Mouse (Mus musculus): ENCODE data around the gene Chaf1a.

The Chaf1a gene

DNA sequence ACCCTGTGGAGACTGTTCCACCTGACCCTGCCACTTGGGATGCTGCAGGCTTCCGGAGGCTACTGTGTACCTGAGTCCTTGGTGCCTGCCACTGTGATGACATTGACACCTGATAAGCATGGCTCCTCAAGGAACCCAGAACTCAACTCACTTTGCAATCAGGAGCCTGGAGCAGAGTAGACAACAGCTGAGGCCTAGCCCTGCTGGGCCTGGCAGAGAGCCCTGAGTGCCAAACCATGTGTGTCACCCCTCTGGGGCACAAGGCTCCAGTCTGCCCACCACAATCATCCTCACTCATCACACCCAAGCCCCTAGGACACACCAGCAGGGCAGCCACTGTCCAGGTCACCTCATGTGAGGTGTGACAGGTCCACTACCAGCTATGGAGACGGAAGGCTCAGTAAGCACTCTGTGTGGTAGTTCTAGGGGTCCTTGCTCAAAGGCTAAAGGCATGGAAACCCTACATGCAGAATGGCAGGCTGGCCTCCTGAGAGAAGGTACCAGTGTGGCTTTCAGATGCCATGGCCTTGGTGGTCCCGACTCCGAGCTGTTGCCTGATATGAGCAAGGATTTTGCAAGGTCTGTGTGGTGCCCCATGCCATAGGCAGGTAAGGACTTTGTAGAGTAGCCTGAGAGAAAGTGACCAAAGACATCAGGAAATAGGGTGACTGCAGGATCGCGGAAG lies 19.7 kb upstream of the Chaf1a start:
- peak; percentile 23 for DNase-seq (ENCODE audit: low read depth)

DNA sequence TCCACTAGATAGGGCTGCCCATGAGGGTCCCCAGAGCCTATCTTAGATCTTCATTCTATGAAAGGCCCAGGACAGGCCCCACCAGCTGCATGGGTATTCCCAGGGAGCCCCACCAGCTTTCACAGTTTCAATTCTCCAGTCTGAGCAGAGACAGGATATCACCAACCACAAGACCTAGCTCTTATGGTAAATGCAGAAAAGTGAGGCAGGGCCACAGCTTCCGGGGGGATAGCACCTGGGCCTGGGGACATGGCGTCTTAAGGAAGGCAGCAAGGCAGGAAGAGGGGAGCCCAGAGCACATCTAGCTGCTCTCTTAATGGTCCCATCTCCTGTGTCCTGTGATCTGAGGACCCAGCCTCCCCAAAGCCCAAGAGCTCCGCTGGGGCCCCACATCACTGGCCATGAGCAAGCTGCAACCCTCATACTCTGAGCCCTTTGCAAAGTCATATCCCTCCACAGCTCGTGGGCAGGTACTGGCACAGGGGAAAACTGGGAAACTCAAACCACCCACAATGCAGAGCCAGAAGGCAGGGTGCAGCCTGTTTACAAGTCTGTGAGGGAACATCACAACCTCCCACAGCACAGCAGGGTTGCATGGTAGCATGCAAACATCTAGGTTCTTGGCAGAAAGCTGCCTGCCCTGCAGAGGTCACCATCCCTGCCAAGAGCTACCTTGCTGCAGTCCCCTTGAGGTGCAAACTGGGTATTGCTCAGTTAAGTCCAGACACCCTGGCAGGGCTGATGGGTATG lies 18.9 kb upstream of the Chaf1a start:
- DNase-seq (ENCODE audit: low read depth): peak; percentile 76

DNA sequence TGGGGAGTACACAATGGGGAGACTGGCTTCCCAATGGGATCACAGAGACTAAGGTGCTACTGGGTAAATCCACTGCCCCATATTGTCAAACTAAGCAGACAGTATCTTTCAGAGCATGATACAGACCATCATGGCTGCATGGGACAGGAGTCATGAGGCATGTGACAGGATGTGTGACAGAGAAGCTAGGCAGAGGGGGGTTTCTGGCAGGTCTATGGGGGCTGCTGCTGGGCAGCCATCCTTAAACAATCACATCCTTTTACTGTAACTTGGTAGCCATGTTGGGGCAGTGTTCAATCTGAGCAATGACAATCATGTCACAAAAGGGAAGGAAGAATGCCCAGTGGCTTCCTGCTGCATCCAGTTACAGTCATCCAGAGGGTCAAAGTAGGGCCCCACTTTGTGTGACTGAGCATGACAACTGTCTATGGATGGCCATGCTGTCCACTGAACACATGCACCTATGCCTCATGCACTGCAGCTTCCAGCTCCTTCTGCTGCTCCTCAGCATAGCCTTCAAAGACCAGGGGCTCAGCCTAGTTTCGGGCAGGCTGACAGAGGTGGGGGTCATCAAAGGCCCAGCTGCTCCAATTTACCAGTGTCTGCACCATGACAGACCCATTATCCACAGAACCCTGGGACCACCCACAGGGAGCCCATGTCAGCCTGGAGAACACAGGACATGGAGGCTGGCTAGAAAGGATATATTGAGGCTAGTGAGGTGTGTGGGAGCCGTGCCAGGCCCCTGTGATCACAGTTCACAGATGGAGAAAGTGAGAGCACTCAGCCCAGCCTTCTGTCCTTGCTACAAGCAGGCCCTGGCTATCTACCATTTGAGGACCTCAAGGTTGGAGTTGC lies 17.9 kb upstream of the Chaf1a start:
- peak; percentile 32 for DNase-seq (ENCODE audit: low read depth)

DNA sequence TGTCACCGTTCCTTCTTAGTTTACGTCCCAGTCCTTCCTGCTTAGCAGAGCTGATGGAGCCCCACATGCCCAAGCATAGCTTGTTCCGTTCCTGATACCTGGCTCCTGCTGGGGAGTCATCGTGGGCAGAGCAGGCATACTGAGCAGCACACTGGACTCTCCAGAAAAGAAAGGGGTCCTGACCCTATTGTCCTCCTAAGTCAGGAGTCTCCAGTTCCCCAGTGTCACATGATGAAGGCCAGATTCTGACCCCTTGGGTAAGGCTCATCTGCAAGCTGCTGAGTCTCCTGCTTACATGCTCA lies 17.3 kb upstream of the Chaf1a start:
- DNase-seq (ENCODE audit: low read depth): peak; percentile 15

DNA sequence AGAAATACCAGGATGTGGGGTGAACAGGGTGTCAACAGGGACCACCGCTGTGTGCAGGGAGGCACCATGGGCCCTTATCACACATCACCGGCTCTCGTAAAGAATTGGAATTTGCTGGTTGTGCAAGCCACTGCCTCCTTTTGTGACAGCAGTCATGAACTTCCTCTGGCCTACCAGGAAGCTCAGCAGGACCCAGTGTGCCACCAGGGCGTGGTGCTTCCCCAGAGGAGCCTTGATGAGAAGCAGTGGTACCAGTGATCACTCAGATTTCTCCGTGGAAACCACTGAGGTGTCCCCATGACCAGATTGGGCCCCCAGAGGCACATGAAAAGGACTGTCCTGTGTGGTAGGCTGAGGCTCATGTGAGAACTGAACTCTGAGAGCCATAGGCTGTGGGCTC lies 16.9 kb upstream of the Chaf1a start:
- peak; percentile 52 for DNase-seq (ENCODE audit: low read depth)

DNA sequence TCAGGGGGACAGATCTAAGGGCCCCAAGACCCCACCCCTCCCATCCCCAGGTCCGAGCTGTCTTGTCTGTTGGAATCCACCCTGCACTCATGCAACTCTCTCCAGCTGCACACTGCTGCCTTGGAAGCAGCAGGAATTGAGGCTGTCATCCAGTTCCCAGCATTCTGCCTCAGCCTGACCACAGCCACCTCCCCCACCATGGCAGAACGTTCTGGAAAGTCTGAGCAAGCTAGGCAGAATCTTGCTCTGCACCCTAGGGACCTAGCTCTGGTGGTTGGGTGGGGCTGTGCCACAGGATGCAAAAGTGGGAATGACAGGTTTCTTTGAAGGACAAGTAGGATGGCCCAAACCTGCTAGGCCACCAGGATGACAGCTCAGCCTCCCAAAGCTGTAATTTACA lies 15.8 kb upstream of the Chaf1a start:
- DNase-seq (ENCODE audit: low read depth): no peak

DNA sequence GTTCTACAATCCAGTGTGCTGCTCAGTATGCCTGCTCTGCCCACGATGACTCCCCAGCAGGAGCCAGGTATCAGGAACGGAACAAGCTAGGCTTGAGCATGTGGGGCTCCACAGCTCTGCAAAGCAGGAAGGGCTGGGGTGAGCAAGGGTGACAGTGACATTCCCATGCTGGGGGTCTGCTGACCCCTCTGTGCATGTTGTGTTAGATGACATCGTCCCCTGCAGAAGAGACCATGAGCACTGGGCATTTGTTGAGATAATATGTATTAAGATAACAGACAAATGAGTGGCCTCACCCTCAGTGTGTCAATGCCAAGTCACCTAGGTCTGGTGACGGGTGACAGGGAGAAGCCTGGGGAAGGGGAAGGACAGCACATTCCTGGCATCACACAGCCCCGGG lies 15.3 kb upstream of the Chaf1a start:
- no peak for DNase-seq (ENCODE audit: low read depth)

DNA sequence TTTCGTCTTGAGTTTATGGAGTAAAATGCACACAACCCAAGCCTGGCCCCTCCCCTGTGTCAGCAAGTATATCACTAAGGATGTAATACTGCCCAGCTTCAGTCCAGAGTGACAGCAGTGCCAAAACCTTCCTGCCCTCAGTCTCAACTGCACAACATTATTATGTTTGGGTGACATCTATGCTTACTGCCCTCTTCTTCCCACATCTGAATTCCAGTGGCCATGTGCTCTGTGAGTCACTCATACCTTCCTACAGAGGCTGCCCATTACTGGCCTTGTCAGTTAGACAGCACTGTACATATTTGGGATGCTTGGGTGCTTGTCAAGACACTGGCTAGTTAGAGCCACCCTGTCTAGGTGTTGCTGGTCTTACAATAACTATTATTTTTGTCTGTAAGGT lies 13.9 kb upstream of the Chaf1a start:
- no peak for DNase-seq (ENCODE audit: low read depth)

DNA sequence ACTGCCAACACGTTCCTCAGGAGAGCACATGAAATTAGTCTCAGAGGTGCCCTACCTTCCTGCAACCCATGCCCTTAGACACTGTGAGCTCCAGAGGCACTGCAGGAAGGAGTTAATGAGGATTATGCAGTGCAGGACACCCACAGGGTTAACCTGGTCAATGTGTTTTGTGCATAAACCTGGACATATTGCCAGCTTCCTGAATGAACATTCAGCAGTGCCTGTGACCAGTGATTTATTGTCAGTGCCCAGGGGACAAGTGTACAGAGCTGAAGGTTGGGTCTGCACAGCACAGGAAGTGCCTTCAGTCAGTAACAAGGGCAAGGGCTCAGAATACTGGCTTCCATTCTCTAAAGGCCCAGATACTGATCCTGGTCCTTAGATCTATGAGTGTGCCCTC lies 13.4 kb upstream of the Chaf1a start:
- DNase-seq (ENCODE audit: low read depth): peak; percentile 22

DNA sequence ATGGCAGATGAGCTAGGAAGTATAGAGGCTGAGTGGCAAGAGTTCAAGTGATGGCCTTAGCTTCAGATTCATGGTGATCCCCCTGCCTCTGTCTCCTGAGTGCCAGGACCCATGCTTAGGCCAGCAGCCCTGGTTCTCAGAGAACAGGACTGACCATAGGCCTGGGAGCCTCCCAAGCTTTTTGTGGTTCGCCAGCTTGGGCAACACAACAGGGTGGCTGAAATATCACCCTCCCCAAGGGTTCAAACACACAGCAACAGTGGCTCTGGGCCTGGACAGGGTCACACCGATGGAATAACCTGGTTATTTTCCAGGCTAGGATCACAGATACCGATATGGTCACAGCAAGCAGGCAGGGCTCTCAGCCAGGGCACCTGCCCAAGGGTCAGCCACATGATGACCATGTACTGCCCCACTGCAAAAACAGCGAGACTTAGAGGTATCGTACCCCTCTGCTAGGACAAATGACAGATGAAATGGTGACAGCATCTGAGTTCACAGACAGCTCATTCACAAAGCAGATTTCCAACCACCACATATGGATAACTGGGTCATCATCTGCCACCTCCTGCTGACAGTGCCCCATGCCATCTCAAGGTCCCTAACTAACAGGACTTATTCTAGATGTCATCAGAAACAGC lies 12.3 kb upstream of the Chaf1a start:
- DNase-seq (ENCODE audit: low read depth): no peak

DNA sequence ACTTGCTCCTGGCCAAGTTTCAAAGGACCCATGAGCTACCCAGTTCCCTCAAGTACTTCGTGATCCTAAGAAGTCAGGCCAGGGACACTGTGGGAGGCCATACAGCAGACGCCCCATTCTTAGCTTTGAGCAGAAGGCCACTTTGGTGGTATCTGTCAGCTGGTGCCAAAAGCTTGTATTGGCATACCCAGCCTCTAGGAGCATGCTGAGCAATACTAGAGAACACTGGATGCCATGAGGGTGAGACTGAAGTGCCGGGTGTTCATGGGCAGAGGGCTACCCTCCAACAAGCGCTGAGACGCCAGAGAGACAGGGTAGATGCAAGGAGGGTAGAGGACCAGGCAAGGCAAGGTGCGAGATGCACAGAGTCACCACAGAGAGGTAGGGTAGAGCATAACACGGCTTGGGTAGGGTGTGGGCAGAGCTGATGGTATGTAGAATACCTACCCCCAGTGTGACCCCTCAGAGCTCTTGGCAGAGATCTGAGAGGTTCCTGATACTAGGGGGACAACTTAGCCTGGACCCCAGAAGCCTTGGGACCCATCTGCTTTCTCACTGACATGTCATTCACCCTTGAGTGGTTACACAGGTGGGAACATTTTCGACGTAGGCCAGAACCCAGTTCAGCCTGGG lies 9.9 kb upstream of the Chaf1a start:
- no peak for DNase-seq (ENCODE audit: low read depth)

DNA sequence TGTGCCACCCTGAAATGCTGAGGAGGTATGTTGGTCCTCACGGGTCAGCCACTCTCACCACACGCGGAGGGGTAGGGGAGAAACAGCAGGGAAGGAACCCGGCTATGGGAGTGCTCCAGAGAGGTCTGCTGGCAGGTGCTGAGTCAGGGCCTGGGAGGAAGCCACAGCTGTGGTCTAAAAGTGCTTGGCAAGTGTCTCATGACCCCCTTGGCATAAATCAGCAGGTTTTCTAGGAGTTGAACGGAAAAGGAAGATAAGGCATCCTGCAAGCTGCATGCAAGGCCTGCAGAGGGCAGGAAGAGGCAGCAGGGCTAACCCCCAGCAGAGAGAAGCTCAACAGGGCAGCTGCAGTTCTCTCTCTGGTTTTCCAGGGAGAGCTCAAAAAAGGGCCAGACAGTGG lies 9.3 kb upstream of the Chaf1a start:
- peak; percentile 35 for DNase-seq (ENCODE audit: low read depth)

DNA sequence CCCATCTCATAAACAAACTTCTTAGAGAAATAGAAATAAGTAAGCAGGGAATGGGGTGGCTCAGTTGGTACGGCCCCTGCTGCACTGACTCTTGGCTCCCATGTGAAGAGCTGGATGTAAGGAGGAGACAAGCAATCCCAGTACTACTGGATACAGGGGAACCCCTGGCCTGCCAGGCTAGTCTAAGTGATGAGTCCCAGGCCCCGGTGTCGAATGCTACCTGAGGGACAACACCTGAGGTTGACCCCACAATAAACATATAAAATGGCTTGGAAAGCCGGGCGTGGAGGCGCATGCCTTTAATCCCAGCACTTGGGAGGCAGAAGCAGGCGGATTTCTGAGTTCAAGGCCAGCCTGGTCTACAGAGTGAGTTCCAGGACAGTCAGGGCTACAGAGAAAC lies 8.8 kb upstream of the Chaf1a start:
- DNase-seq (ENCODE audit: low read depth): no peak

DNA sequence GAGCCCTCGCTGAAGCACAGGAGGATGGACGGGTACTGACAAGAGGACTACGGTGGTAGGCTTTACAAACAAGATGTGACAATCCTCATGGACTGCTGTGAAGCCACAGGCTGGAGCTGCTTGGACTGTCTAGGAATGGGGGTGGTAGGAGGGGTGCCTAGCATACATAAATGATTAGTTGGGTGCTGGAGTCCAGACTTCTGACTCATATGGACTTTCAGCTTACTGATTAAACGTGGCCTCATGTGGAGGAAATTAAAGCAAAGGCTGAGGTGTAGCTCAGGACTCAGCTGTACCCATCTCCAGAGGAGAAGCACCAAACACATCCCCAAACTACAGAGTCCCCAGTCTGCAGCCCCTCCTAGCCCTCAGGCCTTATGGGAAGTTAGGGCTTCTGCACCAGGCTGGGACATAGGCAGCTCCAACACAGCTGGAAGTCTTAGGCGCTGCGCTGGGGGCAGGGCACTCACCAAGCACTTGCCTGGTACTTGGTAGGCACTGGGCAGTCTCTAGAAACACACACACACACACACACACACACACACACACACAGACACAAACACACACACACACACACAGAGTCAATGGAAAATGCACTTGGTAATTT lies 8.0 kb upstream of the Chaf1a start:
- peak; percentile 14 for DNase-seq (ENCODE audit: low read depth)

DNA sequence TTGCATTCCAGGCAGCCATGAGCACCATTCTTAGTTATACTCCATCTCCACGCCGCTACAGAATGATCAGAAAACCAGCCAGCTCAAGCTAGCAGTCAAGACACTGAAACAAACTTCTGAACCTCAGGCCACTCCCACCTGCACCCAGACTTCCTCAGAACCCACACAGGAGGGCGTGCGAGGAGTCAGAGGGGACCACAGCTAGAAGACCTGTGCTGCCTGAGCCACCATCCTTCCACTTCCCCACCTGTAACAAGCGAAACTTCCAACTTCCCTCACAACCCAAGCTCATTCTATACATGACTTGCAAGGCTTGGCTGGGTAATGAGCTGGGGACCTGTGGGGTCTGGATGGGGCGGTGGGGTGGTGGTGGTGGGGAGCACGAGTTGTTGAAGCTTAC lies 7.4 kb upstream of the Chaf1a start:
- DNase-seq (ENCODE audit: low read depth): peak; percentile 58

DNA sequence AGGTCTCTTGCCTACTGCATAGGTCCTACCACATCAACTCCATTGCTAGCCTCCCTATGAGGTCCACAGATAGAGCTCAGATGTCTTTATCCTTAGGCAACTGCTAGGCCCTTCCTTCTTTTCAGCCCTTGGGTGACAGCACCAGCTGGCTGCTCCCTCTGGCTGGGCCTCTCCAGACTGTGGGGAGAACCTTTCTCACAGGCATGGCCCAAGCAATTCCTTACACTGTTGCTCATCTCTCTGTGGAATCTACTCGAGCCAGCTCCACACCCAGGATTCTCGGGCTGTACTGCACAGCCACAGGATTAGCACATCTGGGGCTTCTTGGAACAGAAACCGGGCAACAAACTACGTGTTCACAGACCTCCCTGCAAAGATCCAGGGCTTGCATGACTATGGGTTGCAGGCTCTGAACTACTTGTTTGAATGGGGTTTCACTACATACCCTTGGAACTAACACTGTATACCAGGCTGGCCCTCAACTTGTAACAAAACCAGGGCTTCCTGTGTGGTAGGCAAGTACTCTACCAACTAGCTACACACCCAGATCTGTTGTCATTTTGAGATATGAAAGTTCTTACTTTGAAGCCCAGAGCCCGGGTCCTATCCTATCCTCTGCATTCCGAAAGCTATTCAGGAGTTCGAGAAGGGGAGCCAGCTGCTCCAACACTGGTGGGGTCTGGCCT lies 6.1 kb upstream of the Chaf1a start:
- peak; percentile 66 for DNase-seq (ENCODE audit: low read depth)

DNA sequence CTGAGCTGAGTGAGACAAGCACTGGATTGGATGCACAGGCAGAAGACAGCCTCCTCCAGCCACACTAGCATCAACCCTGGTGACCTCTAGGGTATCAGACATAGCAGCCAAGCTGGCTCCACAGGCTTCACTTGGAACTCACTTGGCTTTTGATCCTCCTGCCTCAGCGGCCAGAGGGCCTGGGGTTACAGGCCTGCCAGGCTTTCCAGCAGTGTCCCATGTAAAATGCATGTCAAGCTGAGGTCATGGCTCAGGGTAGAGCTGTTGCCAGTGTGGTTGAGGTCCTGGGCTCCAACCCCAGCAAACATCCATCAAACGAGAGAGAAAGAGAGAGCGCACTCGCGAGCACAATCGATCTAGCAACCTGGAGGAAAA lies 5.5 kb upstream of the Chaf1a start:
- no peak for DNase-seq (ENCODE audit: low read depth)

DNA sequence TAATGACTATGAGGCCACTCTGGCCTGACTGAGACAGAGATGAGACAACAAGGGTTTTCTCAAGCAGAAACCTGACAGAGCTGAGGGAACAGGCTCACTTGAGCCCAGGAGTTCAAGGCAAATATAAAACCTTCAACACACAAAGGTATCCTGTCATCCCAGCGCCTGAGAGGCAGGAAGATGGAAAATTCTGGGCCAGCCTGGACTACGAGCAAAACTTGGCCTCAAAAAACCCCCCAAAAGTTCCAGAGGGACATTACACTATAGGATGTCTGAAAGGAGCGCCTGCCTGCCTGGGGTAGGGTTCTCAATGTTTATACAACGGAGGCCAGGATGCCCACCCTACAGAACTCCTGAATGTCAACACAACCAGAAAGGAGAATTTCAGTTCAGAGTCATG lies 5.0 kb upstream of the Chaf1a start:
- peak; percentile 38 for DNase-seq (ENCODE audit: low read depth)

DNA sequence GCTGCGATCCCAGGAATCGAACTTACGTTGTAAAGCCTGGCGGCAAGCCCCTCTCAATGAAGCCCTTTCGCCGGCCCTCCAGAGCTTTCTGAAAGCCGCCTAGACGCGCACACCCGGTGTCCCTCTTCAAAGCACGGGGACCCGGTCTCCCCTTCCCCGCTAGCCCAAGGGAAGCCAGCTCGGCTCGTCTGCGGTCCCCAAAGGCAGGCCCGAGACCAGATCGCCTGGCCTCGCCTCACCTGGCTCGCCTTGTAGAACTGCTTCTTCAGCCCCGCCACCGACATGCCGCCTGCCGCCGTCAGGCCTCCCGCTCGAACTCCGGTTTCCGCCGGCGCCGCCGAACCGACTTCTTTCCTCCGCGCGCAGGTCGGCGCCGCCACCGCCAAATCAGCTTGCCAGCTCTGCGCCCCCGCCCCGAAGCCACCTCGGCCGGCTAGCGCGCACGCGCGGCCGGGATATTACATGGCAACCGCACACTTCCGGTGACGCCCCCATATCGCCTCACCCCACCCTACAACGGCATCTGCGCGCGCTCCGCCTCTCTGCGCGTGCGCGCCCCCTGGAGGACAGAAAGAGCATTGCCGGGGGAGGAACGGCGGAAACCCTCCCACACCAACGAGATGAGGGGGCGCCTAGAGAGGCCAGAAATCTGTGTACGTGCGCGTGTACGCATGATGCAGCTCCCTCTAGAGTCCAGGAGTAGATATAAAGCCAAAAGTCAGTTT lies 3.9 kb upstream of the Chaf1a start, which contains the start of gene Sh3gl1:
Sh3gl1 (minus strand) TSS at position 460 of the 725 bp plus-strand sequence.
- peak; percentile 100 for DNase-seq (ENCODE audit: low read depth)

DNA sequence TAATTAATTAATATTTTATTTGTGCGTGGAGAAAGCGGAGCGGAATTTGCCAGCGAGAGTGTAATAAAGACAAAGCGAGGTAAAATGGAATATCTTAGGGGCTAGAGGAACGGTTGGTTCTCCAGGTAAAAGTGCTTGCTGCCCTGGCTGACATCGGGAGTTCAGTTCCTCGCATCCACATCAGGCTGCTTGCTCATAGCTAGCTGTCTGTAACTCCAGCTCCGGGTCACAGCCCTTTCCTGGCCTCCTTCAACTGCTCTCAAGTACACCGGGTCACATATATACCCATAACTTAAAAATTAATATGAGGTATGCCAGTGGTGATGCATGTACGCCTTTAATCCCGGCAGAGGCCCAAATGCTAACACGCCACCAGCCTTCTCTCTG lies 3.3 kb upstream of the Chaf1a start:
- DNase-seq (ENCODE audit: low read depth): no peak

Measured in naive thymus-derived CD4-positive, alpha-beta T cell, adult 2 months (primary cell).